Mouse (Mus musculus) neutrophil, adult 59 days (primary cell): ENCODE results near the gene Arl3. TPM values are rescaled to one million over a fixed set of nuclear protein-coding genes. Genes with fewer than 3 reads are reported as not detected.

ENCODE experiments used
- total RNA-seq, 2 experiments: library from RNA; stranded (reverse); gene quantifications; 1 replicate in 1 of 2; 2 replicates in 1 of 2; pipeline ENCODE4 v1.2.4; 2023

Gene Arl3
- total RNA-seq, result 1 to 10 TPM; 9.7 to 9.9 TPM

DNA sequence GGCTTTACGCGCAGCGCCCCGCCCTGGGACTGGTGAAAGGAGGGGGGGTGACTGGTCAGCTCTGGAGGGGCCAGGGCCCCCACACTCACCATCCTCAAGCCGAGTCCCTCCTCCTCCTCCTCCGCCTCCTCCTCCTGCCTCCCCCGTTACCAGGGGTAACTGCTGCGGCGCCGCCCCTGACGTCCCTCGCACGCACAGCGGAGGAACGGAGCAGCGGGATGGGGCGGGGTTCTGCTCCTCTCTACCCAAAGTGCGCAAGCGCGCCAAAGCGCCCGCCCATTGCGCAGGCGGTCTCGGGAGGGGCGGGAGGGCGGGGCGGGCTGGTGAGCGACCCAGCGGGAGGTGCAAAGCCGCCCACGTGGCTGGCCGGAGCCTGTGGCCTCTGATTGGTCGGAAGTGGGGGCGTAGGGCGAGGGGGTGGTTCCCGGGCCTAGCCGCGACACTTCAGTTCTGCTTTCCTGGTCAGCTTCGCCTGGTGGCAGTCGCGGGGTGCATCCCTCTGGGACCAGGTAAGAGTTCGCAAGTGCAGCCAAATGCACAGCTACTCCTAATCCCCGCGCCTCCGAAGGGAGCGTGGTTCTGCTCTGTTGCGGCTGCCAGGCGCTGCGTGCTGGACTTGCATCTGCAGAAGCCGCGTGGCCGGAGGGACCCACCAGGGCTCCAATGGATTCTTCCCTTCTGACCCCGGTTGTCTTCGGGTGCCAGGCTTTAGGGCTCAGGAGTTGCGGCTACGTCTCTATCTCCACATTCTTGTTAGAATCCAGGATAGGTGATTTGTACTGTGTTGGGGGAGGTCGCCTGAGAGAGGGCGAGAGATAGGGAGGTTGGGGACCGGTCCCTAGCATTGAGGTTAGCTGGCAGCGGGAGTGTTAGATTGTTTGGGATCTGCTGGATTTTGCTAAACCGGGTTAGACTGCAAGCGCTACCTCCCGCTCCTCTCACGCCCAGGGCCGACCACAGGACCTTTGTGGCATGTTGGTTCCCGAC is at the start of gene Arl3, which contains the start of gene Sfxn2:
TSS of gene Arl3 (minus strand) at position 248 of the 987 bp plus-strand sequence.
TSS of gene Sfxn2 (plus strand) at position 415 of the 987 bp plus-strand sequence.

GRCm38 (mm10) chr19:46598720-46599252 is 25.8 kb upstream of the Arl3 start, which contains the start of gene Wbp1l:
Gene Wbp1l, plus strand, starts transcription at chr19:46599084.

DNA sequence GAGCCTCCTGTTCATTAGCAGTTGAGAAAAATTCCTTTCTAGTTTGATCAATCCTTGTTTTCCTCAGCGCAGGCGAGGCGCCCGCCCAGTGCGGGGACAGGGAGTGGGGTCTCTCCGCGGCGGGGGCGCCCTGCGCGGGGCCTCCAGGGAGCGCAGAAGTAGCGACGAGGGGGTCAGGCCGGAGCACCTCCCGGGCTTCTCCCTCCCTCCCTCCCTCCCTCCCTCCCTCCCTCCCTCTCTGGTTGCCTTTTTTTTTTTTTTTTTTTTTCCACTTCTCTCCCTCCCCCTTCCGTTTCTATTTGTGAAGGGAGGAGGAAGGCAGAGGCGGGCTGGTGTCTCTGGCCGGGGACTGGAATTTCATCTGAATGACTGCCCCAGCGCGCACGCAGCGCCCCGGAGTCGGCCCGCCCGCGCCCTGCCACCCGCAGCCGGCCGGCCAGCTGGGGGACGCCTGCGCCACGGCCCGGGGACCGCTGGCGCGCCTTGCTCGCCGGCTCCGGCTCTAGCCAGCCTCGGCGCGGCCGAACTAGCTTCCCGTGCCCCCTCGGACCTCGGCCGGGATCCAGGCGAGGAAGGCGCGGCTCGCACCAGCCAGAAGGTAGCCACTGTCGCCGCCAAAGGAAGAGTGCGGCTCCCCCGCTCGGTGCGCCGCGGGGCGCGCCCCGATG is 71.5 kb downstream of the Arl3 start, which contains the start of gene Trim8:
TSS of gene Trim8 (plus strand) at position 302 of the 668 bp plus-strand sequence.

Other genes with a start within 250 kb of the Arl3 start
- gene Psd, start 246.0 kb downstream of the Arl3 start, total RNA-seq, result under 1 TPM; 0.09 to 0.80 TPM
- 1 to 10 TPM; 3.3 to 3.9 TPM for gene Fbxl15, start 245.0 kb downstream of the Arl3 start, total RNA-seq
- 10 to 100 TPM; 96.2 to 98.6 TPM for gene Cuedc2, start 234.5 kb downstream of the Arl3 start, total RNA-seq
- gene Mfsd13a, start 232.1 kb downstream of the Arl3 start, total RNA-seq, result 10 to 100 TPM; 25.0 to 27.9 TPM
- not detected for gene 2310034G01Rik, start 222.9 kb downstream of the Arl3 start, total RNA-seq
- 10 to 100 TPM; 87.0 to 95.1 TPM for gene Actr1a, start 177.4 kb downstream of the Arl3 start, total RNA-seq
- 10 to 100 TPM; 10.7 to 10.9 TPM for gene Sufu, start 176.3 kb downstream of the Arl3 start, total RNA-seq
- 10 to 100 TPM; 47.4 to 56.4 TPM for gene Trim8, start 71.5 kb downstream of the Arl3 start, total RNA-seq
- 1 to 10 TPM; 8.8 to 9.8 TPM for gene Sfxn2, start 167 bp upstream of the Arl3 start, total RNA-seq
- gene Wbp1l, start 25.9 kb upstream of the Arl3 start, total RNA-seq, result 10 to 100 TPM; 71.7 to 72.7 TPM
- not detected for gene Cyp17a1, start 100.0 kb upstream of the Arl3 start, total RNA-seq
- 1 to 10 TPM; 3.9 to 4.1 TPM for gene Borcs7, start 116.7 kb upstream of the Arl3 start, total RNA-seq
- gene As3mt, start 134.3 kb upstream of the Arl3 start, total RNA-seq, result 10 to 100 TPM; 15.5 to 17.6 TPM
- gene Cnnm2, start 188.4 kb upstream of the Arl3 start, total RNA-seq, result 1 to 10 TPM; 5.8 to 6.0 TPM